Mouse (Mus musculus) neural tube, embryonic 14.5 days (tissue): ENCODE data around the gene Ubqlnl. TPM values are rescaled to one million over a fixed set of nuclear protein-coding genes. Genes with fewer than 3 reads are reported as not detected.

Source experiments
- ATAC-seq: fragments of 200-750 bp; cut with Nextera tagmentation; 2 replicates; pipeline ENCODE4 v1.8.0; 2017; ENCODE audit warnings: low read depth, mild to moderate bottlenecking, moderate TSS enrichment, moderate library complexity
- H3K27ac ChIP-seq: fragments of 300-500 bp; sonication (generic); 2 replicates; pipeline ENCODE4 v1.5.1; 2014; ENCODE audit warnings: low read depth, mild to moderate bottlenecking, control low read depth, low read length, moderate library complexity, mixed read lengths
- H3K27me3 ChIP-seq: fragments of 300-500 bp; sonication (generic); 2 replicates; pipeline ENCODE4 v1.6.1; 2014; ENCODE audit warnings: low read length; ENCODE audit not compliant: control insufficient read depth, insufficient read depth
- H3K36me3 ChIP-seq: fragments of 300-500 bp; sonication (generic); 2 replicates; pipeline ENCODE4 v1.6.1; 2014; ENCODE audit warnings: low read length, mixed read lengths; ENCODE audit not compliant: control insufficient read depth, insufficient read depth
- H3K4me1 ChIP-seq: fragments of 300-500 bp; sonication (generic); 2 replicates; pipeline ENCODE4 v1.6.1; 2014; ENCODE audit warnings: low read length; ENCODE audit not compliant: control insufficient read depth, insufficient read depth
- H3K4me2 ChIP-seq: fragments of 300-500 bp; sonication (generic); 2 replicates; pipeline ENCODE4 v1.6.1; 2014; ENCODE audit warnings: mild to moderate bottlenecking, low read depth, low read length, control low read depth
- H3K4me3 ChIP-seq: fragments of 300-500 bp; sonication (generic); 2 replicates; pipeline ENCODE4 v1.5.1; 2014; ENCODE audit warnings: low read depth, low read length, control low read depth, mixed read lengths
- H3K9ac ChIP-seq: fragments of 300-500 bp; sonication (generic); replicated peaks from 2 replicates; pipeline ENCODE4 v1.6.1; 2014; ENCODE audit warnings: low read depth, mild to moderate bottlenecking, control low read depth, low read length, mixed read lengths
- H3K9me3 ChIP-seq: fragments of 300-500 bp; sonication (generic); 2 replicates; pipeline ENCODE4 v1.6.1; 2016; ENCODE audit warnings: low read length; ENCODE audit not compliant: control insufficient read depth
- WGBS: fragments of 180-500 bp; shearing (Covaris S2); extraction: QIAGEN DNeasy Blood & Tissue Kit; methylation state at CpG from one replicate; pipeline ENCODE4 v1.1.7; 2014; 5-methylcytosine and 5-hydroxymethylcytosine counted together
- polyA plus RNA-seq: library from polyadenylated mRNA; unstranded; fragments of >200 nt; fragmentation: Nextera tagmentation; extraction: Ambion mirVana; gene quantifications from 2 replicates; pipeline ENCODE4 v1.2.1, GENCODE M21; 2014

Gene Ubqlnl
- polyA plus RNA-seq, result not detected in 2 replicates

DNA sequence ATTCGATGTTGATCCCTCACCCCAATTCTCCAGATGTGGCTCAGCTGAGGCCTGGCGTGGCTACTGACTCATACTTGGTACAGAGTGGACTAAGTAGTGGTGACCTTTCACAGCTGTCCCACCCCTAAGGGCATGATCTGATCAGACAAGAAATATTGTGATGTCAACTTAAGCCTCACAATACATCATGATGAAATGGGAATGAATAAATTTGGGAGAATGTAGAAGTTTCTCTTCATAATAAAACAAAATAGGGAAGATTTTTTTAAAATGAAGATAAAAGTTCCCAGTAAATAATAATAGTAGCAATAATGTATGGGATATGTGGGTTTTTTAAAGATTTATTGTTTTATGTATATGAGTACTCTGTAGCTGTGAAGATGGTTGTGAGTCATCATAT lies at the start of gene Ubqlnl:
Gene Ubqlnl, minus strand, starts transcription at position 101 of the 400 bp plus-strand sequence.
- H3K36me3 ChIP-seq, result no peaks in the 10 kb centered on the region
- H3K4me3 ChIP-seq, result no peak within 1 kb of the TSS
- no peak within 1 kb of the TSS for H3K4me2 ChIP-seq
- no peaks in the 10 kb centered on the region for H3K4me1 ChIP-seq
- no peak within 1 kb of the TSS for H3K9ac ChIP-seq
- WGBS, result 79% methylated on average over 2 of the region's 2 CpGs
- no peaks in the 10 kb centered on the region for H3K27me3 ChIP-seq
- no peak within 1 kb of the TSS for H3K27ac ChIP-seq
- H3K9me3 ChIP-seq, result no peaks in the 10 kb centered on the region
- no peak for ATAC-seq

DNA sequence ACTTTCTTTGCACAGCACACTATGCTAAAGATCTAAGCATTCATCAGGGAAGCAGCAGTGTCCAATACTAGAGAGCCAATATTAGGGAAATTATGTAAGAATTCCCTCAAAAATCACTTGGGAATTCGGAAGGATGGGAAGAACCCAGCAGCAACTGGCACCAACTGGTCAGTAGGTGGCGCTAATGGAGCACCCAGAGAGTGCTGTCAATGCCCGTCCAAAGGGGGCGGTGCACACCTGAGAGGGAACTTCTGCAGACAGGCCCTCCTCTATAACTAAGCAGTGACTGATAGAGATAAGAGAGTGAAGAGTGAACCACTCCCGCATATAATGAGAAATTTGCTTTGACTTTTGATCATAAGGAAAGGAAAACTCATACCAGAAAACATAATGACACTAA lies 49.5 kb upstream of the Ubqlnl start:
- H3K27ac ChIP-seq, result no peak overlapping the region
- H3K36me3 ChIP-seq, result no peaks in the 10 kb centered on the region
- H3K27me3 ChIP-seq, result no peaks in the 10 kb centered on the region
- no peak; the same call in 1 of the 2 replicates for ATAC-seq
- H3K9ac ChIP-seq, result no peak overlapping the region
- no peaks in the 10 kb centered on the region for H3K9me3 ChIP-seq
- no peak overlapping the region for H3K4me2 ChIP-seq
- no peaks in the 10 kb centered on the region for H3K4me1 ChIP-seq
- 9% methylated on average over 5 of the region's 5 CpGs for WGBS
- no peak overlapping the region for H3K4me3 ChIP-seq

DNA sequence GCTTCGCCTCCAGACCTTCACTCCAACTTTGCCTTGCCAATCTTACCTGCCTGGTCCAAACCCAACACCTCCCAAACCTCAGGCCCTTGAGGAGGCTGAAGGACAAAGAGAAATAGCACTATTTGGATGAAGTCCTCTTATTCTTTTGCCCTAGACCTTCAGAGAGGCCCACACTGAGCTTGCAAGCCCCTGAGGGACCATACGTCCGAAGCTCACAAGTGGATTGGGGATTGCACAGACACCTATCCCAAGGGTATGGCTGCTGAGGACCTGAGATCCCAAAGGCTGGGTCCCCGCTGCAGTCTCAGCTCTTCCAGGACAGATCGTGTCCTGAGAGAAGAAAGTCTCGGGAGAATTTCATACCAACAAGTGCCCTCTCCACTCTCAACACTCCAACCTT lies 45.5 kb upstream of the Ubqlnl start, which contains the start of gene Olfr649:
Gene Olfr649, minus strand, starts transcription at position 101 of the 400 bp plus-strand sequence.
- 86% methylated on average over 6 of the region's 6 CpGs for WGBS
- Histone ChIP-seq H3K36me3 (no peaks in the 10 kb centered on the region), H3K9me3 (no peaks in the 10 kb centered on the region), H3K27me3 (no peaks in the 10 kb centered on the region), H3K4me1 (no peaks in the 10 kb centered on the region), H3K9ac (no peak within 1 kb of the TSS), H3K27ac (no peak within 1 kb of the TSS), H3K4me3 (no peak within 1 kb of the TSS), H3K4me2 (no peak within 1 kb of the TSS)
- no peak for ATAC-seq

DNA sequence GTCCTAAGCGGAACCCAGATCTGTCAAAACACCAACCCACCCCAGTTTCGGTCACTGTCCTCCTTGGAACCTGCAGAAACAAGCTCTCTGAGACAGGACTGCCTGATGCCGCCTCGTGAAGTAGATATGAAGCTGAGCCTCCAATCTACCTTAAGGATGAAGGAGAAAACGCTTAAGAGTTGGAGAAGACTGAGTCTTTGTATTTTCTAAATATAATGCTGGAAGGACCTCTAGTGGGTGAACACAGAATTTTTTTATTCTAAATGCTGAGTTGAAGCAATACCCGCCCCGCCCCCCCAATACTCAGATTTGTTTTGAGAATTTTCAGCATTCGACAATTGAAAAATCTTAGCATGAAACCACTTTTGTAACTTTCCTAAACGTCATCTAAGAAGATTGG lies 40.9 kb upstream of the Ubqlnl start:
- Histone ChIP-seq H3K4me2 (no peak overlapping the region), H3K27me3 (no peaks in the 10 kb centered on the region), H3K27ac (no peak overlapping the region), H3K9me3 (no peaks in the 10 kb centered on the region), H3K4me1 (no peaks in the 10 kb centered on the region), H3K4me3 (no peak overlapping the region), H3K36me3 (no peaks in the 10 kb centered on the region), H3K9ac (no peak overlapping the region)
- 65% methylated on average over 9 of the region's 9 CpGs for WGBS
- no peak for ATAC-seq

DNA sequence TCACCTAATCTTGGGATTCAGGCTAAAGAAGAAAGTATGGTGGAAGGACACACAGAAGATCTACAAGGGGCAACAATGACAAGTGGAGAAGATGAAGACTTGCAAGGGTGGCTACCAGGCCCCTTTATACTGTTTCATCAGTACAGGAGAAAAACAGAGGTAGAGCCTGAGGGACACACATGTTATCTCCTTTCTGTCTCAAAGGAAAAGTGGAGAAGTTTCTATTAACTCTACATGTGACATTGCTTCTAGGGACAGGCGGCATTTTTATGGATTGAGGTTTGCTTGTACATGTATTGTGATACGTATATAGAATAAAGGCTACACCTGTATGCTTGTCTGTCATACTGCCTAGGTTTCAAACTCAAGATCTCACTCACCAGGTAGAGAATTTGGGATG lies 32.9 kb upstream of the Ubqlnl start, which contains the start of gene Olfr648:
Gene Olfr648, minus strand, starts transcription at position 101 of the 400 bp plus-strand sequence.
- H3K4me3 ChIP-seq, result no peak within 1 kb of the TSS
- H3K4me1 ChIP-seq, result no peaks in the 10 kb centered on the region
- H3K27me3 ChIP-seq, result no peaks in the 10 kb centered on the region
- H3K9ac ChIP-seq, result no peak within 1 kb of the TSS
- H3K27ac ChIP-seq, result no peak within 1 kb of the TSS
- WGBS, result 87% methylated on average over 2 of the region's 2 CpGs
- ATAC-seq, result no peak
- no peaks in the 10 kb centered on the region for H3K9me3 ChIP-seq
- no peaks in the 10 kb centered on the region for H3K36me3 ChIP-seq
- no peak within 1 kb of the TSS for H3K4me2 ChIP-seq

DNA sequence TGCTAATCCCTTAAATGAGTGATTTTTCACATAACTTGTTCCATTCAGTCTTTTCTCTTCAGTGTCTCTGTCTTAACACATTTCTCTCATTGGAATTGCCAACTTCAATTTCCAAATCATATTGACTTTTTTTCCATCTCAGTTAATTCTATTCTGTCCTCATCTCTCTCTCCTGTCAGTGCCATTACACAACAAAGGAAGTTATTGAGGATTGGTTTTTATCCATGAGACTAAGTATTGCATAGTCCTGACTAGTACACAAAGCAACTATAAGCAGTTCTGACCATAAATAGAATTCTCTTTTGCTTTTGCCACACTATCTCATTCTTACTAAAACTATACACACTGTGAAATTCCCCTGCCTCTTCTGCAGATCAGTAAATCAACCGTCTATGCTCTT lies 28.7 kb upstream of the Ubqlnl start:
- no peak overlapping the region for H3K27ac ChIP-seq
- H3K4me3 ChIP-seq, result no peak overlapping the region
- no peak overlapping the region for H3K9ac ChIP-seq
- H3K4me2 ChIP-seq, result no peak overlapping the region
- no peaks in the 10 kb centered on the region for H3K27me3 ChIP-seq
- no peak for ATAC-seq
- WGBS, result 81% methylated on average over 1 of the region's 1 CpGs
- H3K4me1 ChIP-seq, result no peaks in the 10 kb centered on the region
- no peaks in the 10 kb centered on the region for H3K36me3 ChIP-seq
- no peaks in the 10 kb centered on the region for H3K9me3 ChIP-seq

DNA sequence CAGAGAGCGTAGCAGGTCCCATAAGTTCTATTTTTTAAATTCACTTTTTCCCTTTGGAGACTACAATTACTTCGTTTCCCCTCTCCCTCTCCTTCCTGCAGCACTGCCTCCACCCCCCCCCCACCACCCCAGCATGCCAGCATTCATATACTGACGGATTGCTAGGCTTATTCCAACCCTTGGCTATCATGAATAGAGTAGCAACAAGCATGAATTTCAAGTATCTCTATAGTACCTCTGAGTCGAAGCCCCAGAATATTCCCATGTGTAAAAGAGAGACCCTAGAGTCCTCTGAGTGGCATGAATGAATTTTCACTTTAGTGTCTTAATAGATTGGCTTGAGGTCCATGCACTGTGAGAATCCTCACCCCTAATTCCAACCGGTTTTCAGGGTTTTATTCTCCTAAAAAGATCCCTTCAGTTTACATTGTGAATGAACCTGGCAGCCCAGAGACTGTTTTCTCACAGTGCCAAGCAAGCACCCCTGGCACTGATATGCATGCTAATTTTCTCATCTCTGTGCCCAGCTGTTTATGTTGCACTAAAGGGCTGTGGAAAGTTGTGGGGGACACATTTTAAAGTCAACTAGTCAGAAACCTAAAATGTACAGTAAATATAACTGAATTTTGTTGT lies 28.2 kb upstream of the Ubqlnl start:
- Histone ChIP-seq H3K9me3 (no peaks in the 10 kb centered on the region), H3K36me3 (no peaks in the 10 kb centered on the region), H3K4me3 (no peak overlapping the region), H3K9ac (no peak overlapping the region), H3K27ac (no peak overlapping the region), H3K4me1 (no peaks in the 10 kb centered on the region), H3K27me3 (no peaks in the 10 kb centered on the region), H3K4me2 (no peak overlapping the region)
- 68% methylated on average over 5 of the region's 5 CpGs for WGBS
- no peak for ATAC-seq

DNA sequence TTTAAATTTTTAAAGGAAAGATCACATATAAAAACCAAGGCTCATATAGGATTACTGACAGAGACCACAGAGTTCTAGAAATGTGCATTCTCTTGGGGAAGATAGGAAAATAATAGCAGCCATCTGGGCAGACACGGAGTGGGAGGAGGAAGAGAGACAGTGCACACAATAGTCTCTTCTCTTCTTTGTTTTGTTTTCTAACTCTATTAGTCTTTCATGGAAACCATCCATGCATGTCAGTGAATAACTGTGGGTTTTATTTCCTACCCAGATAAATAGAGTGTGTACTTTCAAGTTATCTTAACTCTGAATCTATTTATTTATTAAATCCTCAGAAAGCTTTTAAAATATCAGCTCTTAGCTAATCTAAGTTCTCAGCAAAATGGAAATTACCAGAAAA lies 24.7 kb upstream of the Ubqlnl start:
- no peaks in the 10 kb centered on the region for H3K36me3 ChIP-seq
- no peak for ATAC-seq
- H3K9me3 ChIP-seq, result no peaks in the 10 kb centered on the region
- no peak overlapping the region for H3K4me3 ChIP-seq
- no peak overlapping the region for H3K9ac ChIP-seq
- H3K27ac ChIP-seq, result no peak overlapping the region
- 18% methylated on average over 1 of the region's 1 CpGs for WGBS
- no peak overlapping the region for H3K4me2 ChIP-seq
- no peaks in the 10 kb centered on the region for H3K27me3 ChIP-seq
- H3K4me1 ChIP-seq, result no peaks in the 10 kb centered on the region

DNA sequence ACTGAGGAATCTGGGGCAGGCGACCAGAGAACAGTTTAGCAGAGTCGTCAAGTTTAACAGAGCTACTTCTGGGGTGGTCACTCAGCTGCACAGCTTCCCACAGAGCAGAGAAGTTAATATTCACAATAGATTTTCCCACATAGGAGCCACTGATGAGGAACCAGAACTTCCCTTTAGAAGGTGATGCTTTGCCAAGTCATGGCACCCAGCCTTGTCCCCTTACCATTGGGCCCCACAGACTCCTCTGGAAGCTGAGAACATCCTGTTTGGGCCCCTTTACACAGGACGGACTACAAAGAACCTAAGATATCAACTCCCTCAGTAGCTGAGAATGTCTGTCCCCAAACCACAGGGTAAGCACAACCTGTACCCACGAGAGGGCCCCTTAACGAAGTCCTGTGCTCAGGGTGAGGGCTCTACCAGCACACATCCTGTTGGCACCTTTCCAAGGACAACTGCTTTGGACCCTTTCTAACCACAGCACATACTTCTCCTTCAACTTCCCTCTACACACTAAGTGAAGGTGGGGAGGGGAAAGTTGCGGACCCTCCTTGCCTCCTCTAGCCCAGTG lies 19.4 kb upstream of the Ubqlnl start:
- Histone ChIP-seq H3K9me3 (no peaks in the 10 kb centered on the region), H3K4me2 (no peak overlapping the region), H3K4me1 (no peaks in the 10 kb centered on the region), H3K27me3 (no peaks in the 10 kb centered on the region), H3K36me3 (no peaks in the 10 kb centered on the region), H3K9ac (no peak overlapping the region), H3K4me3 (no peak overlapping the region), H3K27ac (no peak overlapping the region)
- WGBS, result 84% methylated on average over 6 of the region's 6 CpGs
- ATAC-seq, result no peak
